Mouse (Mus musculus): ENCODE measurements around the gene Gata3.

GRCm38 (mm10) chr2:9820611-9821010 lies 69.2 kb downstream of the Gata3 start:
- TF ChIP-seq CTCF (IDR thresholded peaks at IDR 0.05; ENCODE audit: low read depth, low read length) (no peak), TAL1 (conservative IDR thresholded peaks at IDR 0.05; ENCODE audit: low read depth, low read length) (no peak)

Measured in G1E (cell line).